10 mouse cellular contexts compared by ENCODE assay signal in genomic region chr7:101673497-101673896, GRCm38 (mm10). TPM values are rescaled to one million over a fixed set of nuclear protein-coding genes. Genes with fewer than 3 reads are reported as not detected.
A peak's percentile ranks its signal among the peaks of the same experiment; 100 is the strongest.
DNase-seq lines count a peak whose midpoint lies in the region; ATAC-seq and TF ChIP-seq lines count a peak whose summit lies in the region.
"Had no signal": no experiment of that assay in that cellular context is flagged by ENCODE, and none has a peak within 500 bp of the region (broad histone marks: within the 10 kb centered on the region; RNA-seq: fewer than 3 reads in every experiment).

No protein-coding gene starts in this region.

- WGBS in heart, embryonic 11.5 days (ENCODE audit: insufficient replicate concordance) = 35% methylated on average over 2 of the region's 2 CpGs
- WGBS in embryonic facial prominence, embryonic 11.5 days = 35% methylated on average over 2 of the region's 2 CpGs
- 20% methylated on average over 2 of the region's 2 CpGs for WGBS in lung, postnatal 0 days
- WGBS in intestine, embryonic 16.5 days = 33% methylated on average over 2 of the region's 2 CpGs

- no peaks in the 10 kb centered on the region for H3K9me3 ChIP-seq in heart, embryonic 11.5 days (replicated peaks; ENCODE audit: control insufficient read depth, low read length)
- H3K9me3 ChIP-seq in CH12.LX (replicated peaks; ENCODE audit: low read length) = no peaks in the 10 kb centered on the region
- H3K9me3 ChIP-seq in embryonic facial prominence, embryonic 11.5 days (replicated peaks; ENCODE audit: control insufficient read depth, low read length) = no peaks in the 10 kb centered on the region
- no peaks in the 10 kb centered on the region for H3K9me3 ChIP-seq in lung, postnatal 0 days (ENCODE audit: low read length)
- no peaks in the 10 kb centered on the region for H3K9me3 ChIP-seq in intestine, embryonic 16.5 days (ENCODE audit: control insufficient read depth, low read length)
- H3K9me3 ChIP-seq: G1E had no signal

- H3K4me1 ChIP-seq in heart, embryonic 11.5 days (ENCODE audit: control insufficient read depth, insufficient read depth, low read length) = peaks cover 16% of the 10 kb centered on the region
- peaks cover 4 to 30% of the 10 kb centered on the region in 2 experiments for H3K4me1 ChIP-seq in CH12.LX (ENCODE audit: control insufficient read depth in 1 of 2, insufficient read depth in 2 of 2)
- H3K4me1 ChIP-seq in embryonic facial prominence, embryonic 11.5 days (ENCODE audit: control insufficient read depth, insufficient read depth, low read length) = no peaks in the 10 kb centered on the region
- H3K4me1 ChIP-seq in lung, postnatal 0 days (ENCODE audit: insufficient read depth, low read depth, low read length) = no peaks in the 10 kb centered on the region; the same call in 1 of the 2 replicates
- 0 out of 2 replicates have a peak, but pooled peaks cover 4% of the 10 kb centered on the region for H3K4me1 ChIP-seq in intestine, embryonic 16.5 days (ENCODE audit: control insufficient read depth, insufficient read depth, low read length)

- in situ Hi-C loops in CH12.LX (cut with MboI; ENCODE audit: low pct_ligation_motif_present, low pct_unique_long_range_greater_than_20kb, low sequenced_read_pairs) = loop anchor here (25.0 kb wide), 1 partner anchor 589 kb away; the partner anchor contains the start of genes Rhog and Stim1

- TF ChIP-seq RAD21 in CH12.LX (IDR thresholded peaks at IDR 0.05; ENCODE audit: low read depth, low read length) = no peak

- no peak for TF ChIP-seq EP300 in CH12.LX (IDR thresholded peaks at IDR 0.05; ENCODE audit: low read length)
- TF ChIP-seq EP300 in lung, postnatal 0 days (IDR thresholded peaks at IDR 0.05) = no peak

- H3K36me3 ChIP-seq in heart, embryonic 11.5 days (ENCODE audit: control insufficient read depth, insufficient read depth, low read length) = no peaks in the 10 kb centered on the region
- peaks cover 3 to 72% of the 10 kb centered on the region in 2 experiments for H3K36me3 ChIP-seq in CH12.LX (replicated peaks in 1 of 2; ENCODE audit: control insufficient read depth in 1 of 2, insufficient read depth in 1 of 2, low read length in 1 of 2)
- no peaks in the 10 kb centered on the region for H3K36me3 ChIP-seq in embryonic facial prominence, embryonic 11.5 days (replicated peaks; ENCODE audit: control insufficient read depth, insufficient read depth, low read depth, low read length)
- H3K36me3 ChIP-seq in lung, postnatal 0 days (ENCODE audit: insufficient read depth, low read length) = no peaks in the 10 kb centered on the region
- H3K36me3 ChIP-seq in intestine, embryonic 16.5 days (ENCODE audit: control insufficient read depth, insufficient read depth, low read length) = no peaks in the 10 kb centered on the region

- H3K79me2 ChIP-seq in CH12.LX (replicated peaks; ENCODE audit: control insufficient read depth, extremely low read depth, insufficient read depth, poor library complexity, severe bottlenecking) = 0 out of 2 replicates have a peak, but pooled peaks cover 2% of the 10 kb centered on the region

- H3K9ac ChIP-seq in heart, embryonic 11.5 days (ENCODE audit: low read depth, low read length) = no peak overlapping the region
- H3K9ac ChIP-seq in CH12.LX (ENCODE audit: insufficient read depth, low read depth) = no peak overlapping the region
- H3K9ac ChIP-seq in embryonic facial prominence, embryonic 11.5 days (replicated peaks; ENCODE audit: low read length) = no peak overlapping the region
- H3K9ac ChIP-seq in lung, postnatal 0 days (replicated peaks; ENCODE audit: low read depth) = no peak overlapping the region
- H3K9ac ChIP-seq in intestine, embryonic 16.5 days (ENCODE audit: low read depth, low read length) = no peak overlapping the region

- TF ChIP-seq POLR2A in CH12.LX (IDR thresholded peaks at IDR 0.05; ENCODE audit: low read depth, low read length) = no peak

- dilution Hi-C loops in CH12.LX (cut with MboI; ENCODE audit: extremely low pct_ligation_motif_present, extremely low pct_unique_long_range_greater_than_20kb, low sequenced_read_pairs) = no loop called here

- no peak for TF ChIP-seq CTCF in CH12.LX (conservative IDR thresholded peaks at IDR 0.05 in 1 of 2, IDR thresholded peaks at IDR 0.05 in 1 of 2; ENCODE audit: low read depth in 2 of 2, low read length in 2 of 2)
- no peak for TF ChIP-seq CTCF in lung, postnatal 0 days (IDR thresholded peaks at IDR 0.05)

- H3K27me3 ChIP-seq in heart, embryonic 11.5 days (ENCODE audit: control insufficient read depth, insufficient read depth, low read length) = no peaks in the 10 kb centered on the region
- no peaks in the 10 kb centered on the region for H3K27me3 ChIP-seq in CH12.LX (replicated peaks)
- H3K27me3 ChIP-seq in embryonic facial prominence, embryonic 11.5 days (ENCODE audit: control insufficient read depth, insufficient read depth, low read length) = no peaks in the 10 kb centered on the region
- no peaks in the 10 kb centered on the region for H3K27me3 ChIP-seq in lung, postnatal 0 days (replicated peaks; ENCODE audit: insufficient read depth, low read length)
- H3K27me3 ChIP-seq in intestine, embryonic 16.5 days (replicated peaks; ENCODE audit: control insufficient read depth, insufficient read depth, low read length) = no peaks in the 10 kb centered on the region

- H3K27ac ChIP-seq in heart, embryonic 11.5 days (ENCODE audit: low read depth, low read length) = no peak overlapping the region
- no peak overlapping the region for H3K27ac ChIP-seq in CH12.LX (ENCODE audit: insufficient read depth, low read depth)
- H3K27ac ChIP-seq in embryonic facial prominence, embryonic 11.5 days (replicated peaks; ENCODE audit: low read depth, low read length) = no peak overlapping the region
- peak overlapping the region; percentile 16 for H3K27ac ChIP-seq in lung, postnatal 0 days (ENCODE audit: low read length)
- H3K27ac ChIP-seq in intestine, embryonic 16.5 days (ENCODE audit: low read length) = no peak overlapping the region

- H3K4me2 ChIP-seq in heart, embryonic 11.5 days = no peak overlapping the region
- no peak overlapping the region for H3K4me2 ChIP-seq in CH12.LX (ENCODE audit: insufficient read depth, low read depth, poor library complexity, severe bottlenecking)
- H3K4me2 ChIP-seq in embryonic facial prominence, embryonic 11.5 days (ENCODE audit: low read depth, low read length) = no peak overlapping the region
- H3K4me2 ChIP-seq in lung, postnatal 0 days (replicated peaks; ENCODE audit: low read depth, low read length) = no peak overlapping the region
- no peak overlapping the region for H3K4me2 ChIP-seq in intestine, embryonic 16.5 days (ENCODE audit: low read depth, low read length)
- H3K4me2 ChIP-seq: liver, embryonic 11.5 days had no signal

- ATAC-seq in heart, embryonic 11.5 days (replicated peaks; ENCODE audit: insufficient number of reproducible peaks, low FRiP score, low TSS enrichment) = no peak
- no peak for ATAC-seq in embryonic facial prominence, embryonic 11.5 days (replicated peaks; ENCODE audit: insufficient number of reproducible peaks, low FRiP score, low TSS enrichment, low read depth)
- peak; percentile 71 for ATAC-seq in lung, postnatal 0 days
- no peak for ATAC-seq in intestine, embryonic 16.5 days

- DNase-seq in heart, adult 18-20 months = peak; percentile 60 to 70
- DNase-seq in CH12.LX (ENCODE audit: extremely low read depth) = peak; percentile 38
- peak; percentile 11 for DNase-seq in embryonic facial prominence, embryonic 11.5 days (ENCODE audit: low spot score)
- peak; percentile 70 for DNase-seq in lung, postnatal 0 days (ENCODE audit: low spot score)
- DNase-seq in yolk sac, embryonic 10.5 days (ENCODE audit: low spot score) = no peak
- no peak for DNase-seq in layer of hippocampus, adult 9-11 months

- H3K4me3 ChIP-seq in heart, embryonic 11.5 days (ENCODE audit: low read depth, low read length) = no peak overlapping the region
- H3K4me3 ChIP-seq in CH12.LX (replicated peaks in 1 of 3; ENCODE audit: low read depth in 2 of 3, low read length in 2 of 3, poor library complexity in 1 of 3) = no peak overlapping the region
- H3K4me3 ChIP-seq in embryonic facial prominence, embryonic 11.5 days (ENCODE audit: low read depth, low read length) = no peak overlapping the region
- no peak overlapping the region for H3K4me3 ChIP-seq in lung, postnatal 0 days (ENCODE audit: low read depth, low read length)
- H3K4me3 ChIP-seq in intestine, embryonic 16.5 days (ENCODE audit: low read length) = no peak overlapping the region

TF ChIP-seq in CH12.LX, 34 proteins besides CTCF, POLR2A, EP300 and RAD21:
- no peak for TF ChIP-seq E2F4 (IDR thresholded peaks at IDR 0.05; ENCODE audit: insufficient replicate concordance, low read depth, low read length)
- TF ChIP-seq GABPA (IDR thresholded peaks at IDR 0.05; ENCODE audit: insufficient replicate concordance, low read depth, low read length) = no peak
- TF ChIP-seq SMC3 (IDR thresholded peaks at IDR 0.05; ENCODE audit: low read depth, low read length) = no peak
- no peak for TF ChIP-seq ZNF384 (IDR thresholded peaks at IDR 0.05; ENCODE audit: low read depth, low read length)

RNA-seq across cellular contexts. Expression of gene Clpb, which starts 10.1 kb away (rescaled TPM):
- 10 to 100 TPM; 76.3 to 88.0 TPM for total RNA-seq in heart, adult 18-20 months (2021)
- 36.1 and 47.0 TPM in 2 replicates for polyA plus RNA-seq in heart, embryonic 11.5 days (2014; fragmentation: Nextera tagmentation; extraction: Ambion mirVana)
- total RNA-seq in CH12.LX (2012; rRNA removed) (48.9 and 68.4 TPM in 2 replicates), CH12.LX (2014; rRNA removed) (41.7 and 46.0 TPM in 2 replicates)
- polyA plus RNA-seq in CH12.LX (2012; ENCODE audit: insufficient read length, low read depth) = 25.5 and 29.4 TPM in 2 replicates
- 35.8 and 38.4 TPM in 2 replicates for polyA plus RNA-seq in embryonic facial prominence, embryonic 11.5 days (2014; fragmentation: Nextera tagmentation; extraction: Ambion mirVana)
- 21.1 and 23.4 TPM in 2 replicates for polyA plus RNA-seq in lung, postnatal 0 days (2015; fragmentation: Nextera tagmentation; extraction: Ambion mirVana)
- 52.7 and 53.3 TPM in 2 replicates for polyA plus RNA-seq in intestine, embryonic 16.5 days (2015; fragmentation: Nextera tagmentation; extraction: Ambion mirVana)

Comparison
In these comparisons a context has a peak if more than half of its experiments do, and no peak if none do; other contexts are left out.
1. DNase-seq: peak in heart, adult 18-20 months (2 of 2), CH12.LX (single experiment), embryonic facial prominence, embryonic 11.5 days (single experiment) and lung, postnatal 0 days (single experiment); none in yolk sac, embryonic 10.5 days (single experiment) and layer of hippocampus, adult 9-11 months (single experiment).